Mouse (Mus musculus) heart, embryonic 10.5 days (tissue): Measurements from ENCODE around the gene Dynlt1f. TPM values are rescaled to one million over a fixed set of nuclear protein-coding genes. Genes with fewer than 3 reads are reported as not detected.
"Not testable (repeated sequence)": the region's sequence is repeated elsewhere in the genome, so short reads cannot be mapped to it uniquely, and the experiment has no call there.

Experiments
- DNase-seq: peaks from one replicate; pipeline ENCODE4 v3.0.0-alpha.2; 2017; ENCODE audit warnings: low spot score
- H3K27ac ChIP-seq: fragments of 300-500 bp; sonication (generic); 2 replicates; pipeline ENCODE4 v1.5.1; 2016; ENCODE audit warnings: mild to moderate bottlenecking
- H3K27me3 ChIP-seq: fragments of 300-500 bp; sonication (generic); 2 replicates; pipeline ENCODE4 v1.6.1; 2016; ENCODE audit warnings: mild to moderate bottlenecking; ENCODE audit not compliant: poor library complexity, insufficient read depth, severe bottlenecking
- H3K36me3 ChIP-seq: fragments of 300-500 bp; sonication (generic); 2 replicates; pipeline ENCODE4 v1.6.1; 2016; ENCODE audit warnings: mild to moderate bottlenecking, moderate library complexity
- H3K4me1 ChIP-seq: fragments of 300-500 bp; sonication (generic); 2 replicates; pipeline ENCODE4 v1.6.1; 2016; ENCODE audit warnings: mild to moderate bottlenecking
- H3K4me3 ChIP-seq: fragments of 300-500 bp; sonication (generic); 2 replicates; pipeline ENCODE4 v1.5.1; 2016; ENCODE audit warnings: mild to moderate bottlenecking, moderate library complexity
- H3K9me3 ChIP-seq: fragments of 300-500 bp; sonication (generic); 2 replicates; pipeline ENCODE4 v1.6.1; 2016; ENCODE audit warnings: mild to moderate bottlenecking, moderate library complexity
- WGBS: fragments of 180-500 bp; shearing (Covaris S2); methylation state at CpG from one replicate; pipeline ENCODE4 v1.1.7; 2016; 5-methylcytosine and 5-hydroxymethylcytosine counted together
- polyA plus RNA-seq: library from polyadenylated mRNA; unstranded; fragments of >200 nt; fragmentation: Nextera tagmentation; extraction: Ambion mirVana; gene quantifications from 2 replicates; pipeline ENCODE4 v1.2.1, GENCODE M21; 2016

The Dynlt1f gene
- polyA plus RNA-seq, 1 experiment from 2014 or later = 242 TPM

DNA sequence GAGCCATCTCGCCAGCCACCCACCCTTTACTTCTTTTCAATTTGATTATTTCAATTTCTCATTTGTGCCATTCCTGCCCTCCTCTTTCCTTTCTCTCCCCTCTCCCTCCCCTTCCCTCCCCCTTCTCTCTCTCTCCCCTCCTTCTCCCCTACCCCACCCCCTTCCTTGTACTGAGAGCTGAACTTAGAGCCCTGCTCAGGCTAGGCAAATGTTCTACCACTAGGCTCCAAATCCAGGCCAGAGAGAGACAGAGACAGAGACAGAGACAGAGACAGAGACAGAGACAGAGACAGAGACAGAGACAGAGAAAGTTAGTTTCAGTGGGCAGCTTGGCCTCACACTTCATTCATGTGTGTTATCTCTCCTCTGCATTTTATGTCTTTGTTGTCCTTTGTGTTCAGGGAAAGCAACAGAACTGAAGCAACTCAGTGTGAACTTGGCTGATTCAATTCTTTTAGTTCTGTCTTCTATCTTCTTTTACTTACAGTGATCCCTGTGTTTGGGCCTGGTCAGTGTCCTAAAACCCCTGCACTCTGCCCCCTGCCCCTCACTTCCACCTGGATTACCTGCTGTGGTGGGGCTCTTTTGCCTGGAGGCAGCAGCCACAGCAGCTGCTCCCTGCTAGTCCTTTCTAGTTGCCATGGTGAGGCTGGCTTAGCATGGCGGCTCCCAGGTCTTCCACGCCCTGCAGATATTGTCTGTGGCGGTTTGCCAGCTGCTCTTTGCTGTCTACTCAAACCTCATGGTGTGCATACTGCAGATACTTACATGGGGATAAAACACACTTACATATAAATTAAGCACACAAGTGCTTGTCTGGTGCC lies 29.0 kb upstream of the Dynlt1f start:
- peak; percentile 35 for DNase-seq
- H3K4me1 ChIP-seq, H3K4me3 ChIP-seq, H3K9me3 ChIP-seq, H3K27me3 ChIP-seq, H3K36me3 ChIP-seq, H3K27ac ChIP-seq: not testable (repeated sequence)
- 50% methylated on average over 1 of the region's 4 CpGs for WGBS

DNA sequence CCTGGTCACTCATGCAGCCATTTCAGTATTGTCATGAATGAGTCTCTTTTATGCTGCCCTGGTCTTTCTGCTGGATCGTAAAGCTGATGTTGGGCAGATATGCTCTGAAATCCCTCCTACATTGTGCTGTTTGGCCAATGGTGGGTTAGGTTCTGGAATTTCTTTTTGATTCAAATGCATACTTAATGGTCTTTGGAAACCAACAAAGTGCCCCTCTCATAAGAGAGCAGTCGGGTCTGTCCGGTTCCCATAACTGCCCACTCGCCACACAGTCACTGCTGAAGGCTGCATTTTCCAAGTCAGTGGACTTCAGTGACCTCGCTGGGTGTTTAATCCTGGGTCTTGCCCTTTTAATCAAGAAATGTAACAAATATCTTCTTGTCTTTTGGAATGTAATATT lies 28.0 kb upstream of the Dynlt1f start:
- not testable (repeated sequence) for H3K27ac ChIP-seq, H3K4me1 ChIP-seq, H3K36me3 ChIP-seq, H3K9me3 ChIP-seq, H3K27me3 ChIP-seq, H3K4me3 ChIP-seq, DNase-seq
- 70% methylated on average over 1 of the region's 5 CpGs for WGBS

DNA sequence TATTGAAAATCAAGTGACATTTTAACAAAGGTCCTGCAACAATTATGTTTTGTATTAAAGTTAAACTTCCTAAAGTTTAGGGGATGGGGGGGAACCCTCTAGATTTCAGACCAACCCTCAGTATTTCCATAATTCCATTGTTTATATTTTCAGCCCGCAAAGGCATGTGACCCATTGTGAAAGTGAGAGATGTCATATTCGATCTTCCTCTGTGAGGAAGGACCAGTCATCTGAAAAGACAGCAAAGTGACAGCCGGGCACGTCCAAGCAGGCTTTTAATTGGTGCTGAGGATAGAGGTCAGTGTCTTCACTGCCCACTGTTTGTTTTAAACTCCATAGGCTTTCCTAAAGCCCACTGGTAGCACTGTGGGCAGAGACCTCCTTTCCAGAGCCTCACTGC lies 26.0 kb upstream of the Dynlt1f start:
- not testable (repeated sequence) for H3K36me3 ChIP-seq, DNase-seq
- 79% methylated on average over 4 of the region's 4 CpGs for WGBS

DNA sequence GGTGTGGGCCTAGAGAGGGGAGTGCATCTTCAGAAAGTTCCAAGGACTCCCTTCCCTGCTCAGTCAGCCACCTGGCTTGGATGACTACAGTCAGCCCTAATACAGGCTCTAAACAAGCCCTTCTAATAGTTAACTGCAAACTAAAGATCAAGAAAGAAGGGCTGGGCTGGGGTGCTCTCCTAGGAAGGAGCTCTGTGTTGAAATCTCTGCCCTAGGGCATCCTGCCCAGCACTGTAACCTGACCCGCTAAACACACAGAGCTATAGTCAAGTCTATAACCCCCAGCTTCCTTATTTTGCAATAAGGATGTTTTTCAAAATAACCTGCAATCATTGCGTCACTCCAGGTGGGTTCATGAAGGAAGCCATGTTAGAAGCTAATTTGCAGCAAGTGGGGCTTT lies 22.4 kb upstream of the Dynlt1f start:
- H3K27me3 ChIP-seq, H3K27ac ChIP-seq, DNase-seq, H3K4me3 ChIP-seq, H3K9me3 ChIP-seq, H3K36me3 ChIP-seq, H3K4me1 ChIP-seq: not testable (repeated sequence)
- WGBS = 50% methylated on average over 1 of the region's 2 CpGs

More for the DNA sequence above, 26.0 kb upstream of the Dynlt1f start:
- H3K4me1 ChIP-seq, H3K4me3 ChIP-seq, H3K27me3 ChIP-seq, H3K9me3 ChIP-seq, H3K27ac ChIP-seq: not testable (repeated sequence)

DNA sequence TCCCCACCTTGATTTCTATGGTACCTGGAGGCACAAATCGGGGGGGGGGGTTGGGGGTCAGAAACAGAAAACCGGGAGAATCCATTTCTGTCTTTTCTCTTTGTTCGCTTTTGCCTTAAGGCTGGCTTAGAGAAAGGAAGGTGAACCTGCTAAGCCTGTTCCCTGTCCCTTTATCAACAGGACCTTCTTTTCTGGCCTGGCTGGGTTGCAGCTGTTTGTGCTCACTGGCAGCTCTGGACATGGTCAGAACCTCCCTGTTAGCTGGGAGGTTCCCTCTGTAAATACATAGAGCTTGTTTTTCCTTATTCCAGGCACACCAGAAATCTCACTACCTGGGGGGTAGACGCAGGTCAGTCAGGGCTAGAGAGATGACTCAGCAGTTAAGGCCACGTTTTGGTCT lies 18.6 kb upstream of the Dynlt1f start:
- H3K4me3 ChIP-seq, H3K9me3 ChIP-seq, H3K4me1 ChIP-seq, H3K36me3 ChIP-seq, H3K27ac ChIP-seq, H3K27me3 ChIP-seq, DNase-seq: not testable (repeated sequence)
- WGBS = 65% methylated on average over 5 of the region's 5 CpGs

DNA sequence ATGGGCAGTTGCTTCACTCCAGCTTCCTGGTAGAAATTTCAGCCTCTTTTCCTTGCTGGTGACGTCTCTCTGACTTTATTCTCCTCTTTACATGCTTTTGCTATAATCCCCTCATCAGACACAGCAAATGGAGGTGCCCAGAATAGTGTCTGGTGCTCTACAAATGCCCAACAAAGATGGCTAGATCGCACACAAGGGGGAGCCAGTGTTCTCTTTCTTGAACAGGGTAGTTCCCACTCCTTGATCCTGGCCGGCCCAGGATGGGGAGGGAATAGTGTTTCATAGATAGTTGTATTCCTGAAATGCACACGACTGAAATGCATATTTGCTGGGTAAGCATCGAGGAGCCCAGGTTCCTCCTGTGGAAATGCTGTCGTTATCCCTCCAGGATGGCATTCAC lies 12.8 kb upstream of the Dynlt1f start:
- H3K36me3 ChIP-seq, H3K27me3 ChIP-seq, H3K9me3 ChIP-seq, DNase-seq, H3K4me3 ChIP-seq, H3K4me1 ChIP-seq, H3K27ac ChIP-seq: not testable (repeated sequence)
- no CpG with 5 or more reads among the region's 6 CpGs for WGBS

DNA sequence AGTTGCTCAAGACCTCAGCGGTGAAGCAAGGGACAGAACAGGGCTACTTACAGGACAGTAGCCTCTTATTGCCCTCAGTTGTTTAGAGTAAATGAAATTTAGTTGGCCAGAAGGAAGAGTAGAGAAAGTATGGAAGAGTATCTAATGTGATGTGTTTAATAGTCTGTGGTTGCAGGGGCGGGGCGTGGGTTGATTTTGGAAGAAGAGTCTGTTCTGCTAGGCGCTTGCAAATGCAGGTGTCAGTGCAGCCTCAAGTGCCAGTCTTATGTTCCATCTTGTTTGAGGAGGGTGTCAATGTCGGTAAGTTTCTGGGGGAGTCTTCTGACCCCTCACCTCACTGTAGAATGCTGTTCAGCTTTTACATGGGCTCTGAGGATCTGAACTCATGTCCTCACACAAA lies 9.7 kb upstream of the Dynlt1f start:
- not testable (repeated sequence) for H3K9me3 ChIP-seq, H3K27ac ChIP-seq, H3K4me1 ChIP-seq, H3K4me3 ChIP-seq, H3K36me3 ChIP-seq, H3K27me3 ChIP-seq
- peak; percentile 4 for DNase-seq
- WGBS = 84% methylated on average over 4 of the region's 5 CpGs

DNA sequence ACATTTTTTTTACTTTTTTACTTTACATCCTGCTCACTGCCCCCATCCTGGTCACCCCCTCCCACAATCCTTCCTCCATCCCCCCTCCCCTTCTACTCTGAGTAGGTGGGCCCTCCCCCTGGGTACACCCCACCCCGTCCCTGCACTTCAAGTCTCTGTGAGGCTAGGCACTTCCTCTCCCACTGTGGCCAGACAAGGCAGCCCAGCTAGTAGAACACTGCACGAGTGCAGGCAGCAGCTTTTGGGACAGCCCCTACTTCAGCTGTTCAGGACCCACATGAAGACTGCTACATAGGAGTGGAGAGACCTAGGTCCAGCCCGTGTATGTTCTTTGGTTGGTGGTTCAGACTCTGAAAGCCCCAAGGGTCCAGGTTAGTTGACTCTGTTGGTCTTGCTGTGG lies 7.1 kb upstream of the Dynlt1f start:
- not testable (repeated sequence) for H3K36me3 ChIP-seq, H3K27me3 ChIP-seq, H3K4me1 ChIP-seq, H3K9me3 ChIP-seq, H3K27ac ChIP-seq, H3K4me3 ChIP-seq
- WGBS = 50% methylated on average over 3 of the region's 3 CpGs
- DNase-seq = peak; percentile 14

DNA sequence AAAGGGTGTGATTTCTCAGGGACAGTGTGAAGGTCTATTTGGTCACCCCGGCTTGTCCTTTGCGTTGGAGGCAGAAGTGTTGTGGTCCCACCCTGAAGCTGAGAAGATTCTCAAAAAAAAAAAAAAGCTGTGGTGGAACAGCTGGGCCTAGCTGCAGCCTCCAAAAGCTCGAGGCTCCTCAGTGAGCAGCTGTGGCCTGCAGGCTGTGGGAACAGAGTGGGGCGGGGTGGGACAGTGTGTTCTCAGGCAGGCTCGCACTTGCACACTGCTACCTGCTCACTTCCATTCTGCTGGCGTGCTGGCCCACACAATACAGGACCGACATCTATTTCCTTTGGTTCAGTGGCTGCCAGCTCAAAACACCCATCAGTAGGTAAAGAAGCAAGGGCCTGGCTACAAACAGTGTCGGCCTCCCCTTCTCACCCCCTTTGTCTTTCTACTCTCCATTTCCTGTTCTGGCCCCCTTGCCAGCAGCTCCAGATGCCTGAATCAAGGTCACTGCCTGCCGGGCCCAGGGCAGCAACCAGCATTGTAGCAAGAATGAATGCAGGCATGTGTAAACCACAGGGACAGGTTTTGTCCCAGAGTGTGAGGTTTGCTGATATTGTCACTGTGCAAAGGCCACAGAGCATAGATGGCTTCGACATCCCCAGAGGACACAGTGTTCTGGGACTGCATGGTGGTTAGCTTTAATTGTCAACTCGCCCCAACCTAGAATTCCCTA lies 5.6 kb upstream of the Dynlt1f start:
- 61% methylated on average over 10 of the region's 11 CpGs for WGBS
- not testable (repeated sequence) for H3K27me3 ChIP-seq, H3K27ac ChIP-seq, H3K4me1 ChIP-seq, H3K36me3 ChIP-seq, H3K4me3 ChIP-seq, H3K9me3 ChIP-seq
- DNase-seq = peak; percentile 56

DNA sequence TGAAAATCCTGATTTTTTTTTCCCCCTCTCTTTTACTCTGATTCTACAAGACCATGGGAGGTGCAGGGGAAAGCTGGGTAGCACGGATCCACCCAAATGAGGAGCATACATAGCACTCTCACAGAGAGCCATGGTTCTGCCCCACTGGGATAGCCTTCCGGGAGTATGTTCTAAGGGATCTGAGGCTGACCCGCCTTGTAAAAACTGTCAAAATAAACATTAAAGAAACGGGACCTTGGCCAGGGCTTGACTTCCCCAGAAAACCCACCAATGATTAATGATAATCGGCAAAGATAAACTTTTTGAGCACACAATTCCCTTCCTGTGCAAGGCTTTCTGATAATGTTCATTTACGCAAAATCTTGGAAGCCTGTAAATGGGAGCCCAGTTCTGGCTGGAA lies 4.9 kb upstream of the Dynlt1f start:
- not testable (repeated sequence) for H3K36me3 ChIP-seq, H3K27ac ChIP-seq, H3K27me3 ChIP-seq, H3K4me1 ChIP-seq, H3K9me3 ChIP-seq, H3K4me3 ChIP-seq
- peak; percentile 14 for DNase-seq
- WGBS = 64% methylated on average over 6 of the region's 6 CpGs

DNA sequence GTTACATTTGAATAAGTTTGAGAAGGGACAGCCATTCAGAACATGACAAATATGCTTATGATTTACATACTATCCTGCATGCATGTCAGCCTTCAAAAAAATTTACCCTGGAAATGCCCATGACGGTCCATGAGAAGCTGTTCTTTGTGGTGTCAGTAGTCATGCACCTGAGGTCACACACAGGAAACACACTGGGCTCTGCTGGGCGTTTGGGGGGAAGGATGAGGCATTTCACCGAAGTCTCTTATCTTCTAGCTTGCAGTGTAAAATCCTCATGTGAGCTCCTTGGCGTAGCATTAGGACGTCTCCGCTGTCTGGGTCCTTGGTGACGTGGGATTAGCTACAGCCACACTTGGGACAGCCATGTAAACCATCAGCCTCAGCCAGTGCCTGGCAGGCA lies 3.1 kb upstream of the Dynlt1f start, which contains the start of gene Sytl3:
Gene Sytl3, plus strand, starts transcription at position 293 of the 400 bp plus-strand sequence.
- H3K4me1 ChIP-seq, H3K27ac ChIP-seq, H3K9me3 ChIP-seq, H3K4me3 ChIP-seq, H3K36me3 ChIP-seq, H3K27me3 ChIP-seq, DNase-seq: not testable (repeated sequence)
- WGBS = 72% methylated on average over 5 of the region's 7 CpGs

DNA sequence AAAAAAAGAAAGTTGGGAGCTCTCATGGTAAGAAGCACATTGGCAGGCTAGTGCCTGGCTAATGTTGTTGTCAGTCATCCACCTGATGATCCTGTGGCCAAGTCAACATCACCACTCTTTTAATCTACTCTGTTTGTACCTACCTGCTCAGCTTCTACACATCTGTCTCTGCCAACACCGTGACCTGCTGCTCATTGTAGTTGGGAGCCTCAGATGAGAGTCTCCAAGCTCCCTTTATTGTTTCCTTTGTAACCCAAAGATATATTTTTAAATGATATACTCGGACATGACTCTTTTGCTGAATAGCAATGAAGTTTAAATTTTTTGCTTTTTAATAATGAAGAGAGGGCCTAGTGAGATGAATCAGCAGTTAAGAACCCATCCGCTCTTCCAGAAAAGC lies 771 bp upstream of the Dynlt1f start:
- H3K9me3 ChIP-seq, H3K27ac ChIP-seq, H3K27me3 ChIP-seq, H3K4me3 ChIP-seq, DNase-seq, H3K36me3 ChIP-seq, H3K4me1 ChIP-seq: not testable (repeated sequence)
- WGBS = 100% methylated on average over 2 of the region's 3 CpGs

DNA sequence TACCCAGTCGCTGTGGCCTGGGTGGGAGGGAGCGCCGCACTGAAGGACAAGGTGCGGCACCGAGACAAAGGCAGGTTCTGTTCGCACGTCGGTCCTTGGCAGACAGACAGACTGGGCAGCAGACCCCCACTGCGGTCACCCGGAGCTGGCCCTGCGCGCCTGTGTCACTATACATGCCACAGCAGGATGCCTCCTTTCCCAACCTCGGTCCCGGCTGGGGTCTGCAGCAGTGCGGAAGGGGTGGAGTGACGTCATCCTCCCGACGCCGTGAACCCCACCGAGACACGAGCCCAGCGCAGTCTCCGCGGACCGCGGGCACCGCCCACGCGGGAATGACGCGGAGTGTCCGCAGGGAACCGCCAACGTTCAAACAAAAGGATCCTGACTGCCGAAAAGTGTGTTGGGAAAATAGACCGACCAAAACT lies 601 bp downstream of the Dynlt1f start:
- DNase-seq = peak; percentile 90
- WGBS = under 1% methylated on average over 36 of the region's 36 CpGs
- not testable (repeated sequence) for H3K4me1 ChIP-seq, H3K27me3 ChIP-seq, H3K36me3 ChIP-seq, H3K9me3 ChIP-seq
- peak overlapping the region; percentile 60 for H3K4me3 ChIP-seq
- H3K27ac ChIP-seq = peak overlapping the region; percentile 81
